ENCODE assay signal across 21 mouse cellular contexts in genomic region chr10:67610689-67611088, GRCm38 (mm10).
DNase-seq lines count a peak whose midpoint lies in the region; ATAC-seq and TF ChIP-seq lines count a peak whose summit lies in the region.
"Had no signal": no experiment of that assay in that cellular context is flagged by ENCODE, and none has a peak within 500 bp of the region (broad histone marks: within the 10 kb centered on the region; RNA-seq: fewer than 3 reads in every experiment).

No protein-coding gene starts in this region.

- TF ChIP-seq RAD21 in MEL (IDR thresholded peaks at IDR 0.05; ENCODE audit: low read depth, low read length): no peak

- H3K36me3 ChIP-seq in MEL (ENCODE audit: control insufficient read depth in 1 of 2, insufficient read depth in 2 of 2, low read length in 2 of 2): peaks cover 0 to 17% of the 10 kb centered on the region in 2 experiments; a peak in 2 of 4 replicates
- no peaks in the 10 kb centered on the region for H3K36me3 ChIP-seq in thymus, adult 2 months (ENCODE audit: control insufficient read depth, insufficient read depth, low read length)
- no peaks in the 10 kb centered on the region for H3K36me3 ChIP-seq in forebrain, embryonic 16.5 days (ENCODE audit: control insufficient read depth, insufficient read depth)
- H3K36me3 ChIP-seq: embryonic facial prominence, embryonic 15.5 days; forebrain, embryonic 15.5 days; heart, embryonic 13.5 days; limb, embryonic 12.5 days; liver, embryonic 15.5 days had no signal

- no peak for TF ChIP-seq CTCF in MEL (IDR thresholded peaks at IDR 0.05 in 2 of 3, conservative IDR thresholded peaks at IDR 0.05 in 1 of 3; ENCODE audit: control insufficient read depth in 1 of 3, insufficient read depth in 1 of 3, low read depth in 2 of 3, low read length in 3 of 3, poor library complexity in 1 of 3, severe bottlenecking in 1 of 3)
- no peak for TF ChIP-seq CTCF in thymus, adult 2 months (IDR thresholded peaks at IDR 0.05; ENCODE audit: borderline replicate concordance, control insufficient read depth, extremely low read depth, insufficient read depth, low read length, poor library complexity)

- TF ChIP-seq POLR2A in MEL (IDR thresholded peaks at IDR 0.05; ENCODE audit: control insufficient read depth in 1 of 2, insufficient read depth in 1 of 2, low read depth in 1 of 2, low read length in 2 of 2, poor library complexity in 1 of 2): no peak
- no peak for TF ChIP-seq POLR2A in thymus, adult 2 months (IDR thresholded peaks at IDR 0.05; ENCODE audit: control insufficient read depth, extremely low read depth, insufficient read depth, low read length, poor library complexity)

- TF ChIP-seq EP300 in MEL (IDR thresholded peaks at IDR 0.05; ENCODE audit: low read depth in 1 of 2, low read length in 2 of 2): 0 out of 4 replicates have a peak, but pooled peaks of 1 of the 2 experiments have one; percentile 12

- no peak overlapping the region for H3K9ac ChIP-seq in MEL (ENCODE audit: control insufficient read depth, low read depth, low read length, poor library complexity, severe bottlenecking)
- H3K9ac ChIP-seq in forebrain, embryonic 16.5 days (replicated peaks; ENCODE audit: low read depth, low read length): no peak overlapping the region
- H3K9ac ChIP-seq: embryonic facial prominence, embryonic 15.5 days; forebrain, embryonic 15.5 days; heart, embryonic 13.5 days; hindbrain, embryonic 14.5 days; limb, embryonic 12.5 days; liver, embryonic 15.5 days had no signal

- intact Hi-C loops in left cerebral cortex, postnatal 4 days (cut with DNase I): no loop called here

- no peak overlapping the region for H3K4me3 ChIP-seq in MEL (ENCODE audit: control insufficient read depth in 1 of 2, insufficient read depth in 1 of 2, low read depth in 2 of 2, low read length in 2 of 2)
- no peak overlapping the region for H3K4me3 ChIP-seq in thymus, adult 2 months (ENCODE audit: control insufficient read depth, insufficient read depth, low read length)
- H3K4me3 ChIP-seq in forebrain, embryonic 16.5 days (replicated peaks; ENCODE audit: low read length): no peak overlapping the region
- H3K4me3 ChIP-seq: embryonic facial prominence, embryonic 15.5 days; forebrain, embryonic 15.5 days; gastrocnemius, adult 2 months; heart, embryonic 13.5 days; limb, embryonic 12.5 days; liver, embryonic 15.5 days had no signal

- DNase-seq in 3T3-L1 (ENCODE audit: low read depth, low spot score): peak; percentile 96
- peak; percentile 44 for DNase-seq in MEL (ENCODE audit: low read depth, low spot score)
- DNase-seq in induced T-regulatory cell, adult 2 months (ENCODE audit: low read depth): peak; percentile 86
- DNase-seq in thymus, adult 2 months: peak; percentile 30
- no peak for DNase-seq in layer of hippocampus, postnatal 10 days (ENCODE audit: low spot score in 2 of 2)
- DNase-seq in left cerebral cortex, postnatal 4 days: no peak
- no peak for DNase-seq in adrenal gland, postnatal 10 days
- DNase-seq: adrenal gland, postnatal 36 days; gastrocnemius, adult 2 months; kidney, adult 18-20 months; kidney, postnatal 4 days; lung, postnatal 4 days; right cerebral cortex, postnatal 14 days had no signal

- H3K9me3 ChIP-seq in MEL (replicated peaks; ENCODE audit: insufficient read depth, low read length): no peaks in the 10 kb centered on the region
- H3K9me3 ChIP-seq in forebrain, embryonic 16.5 days (ENCODE audit: control insufficient read depth, low read length): no peaks in the 10 kb centered on the region
- H3K9me3 ChIP-seq: embryonic facial prominence, embryonic 15.5 days; forebrain, embryonic 15.5 days; heart, embryonic 13.5 days; limb, embryonic 12.5 days; liver, embryonic 15.5 days had no signal

- no peak for ATAC-seq in forebrain, embryonic 16.5 days
- ATAC-seq: forebrain, embryonic 15.5 days; midbrain, embryonic 16.5 days had no signal

- H3K27me3 ChIP-seq in MEL (ENCODE audit: control insufficient read depth in 1 of 2, insufficient read depth in 2 of 2, low read length in 2 of 2): no peaks in the 10 kb centered on the region
- H3K27me3 ChIP-seq in thymus, adult 2 months (ENCODE audit: control insufficient read depth, insufficient read depth, low read length): no peaks in the 10 kb centered on the region
- H3K27me3 ChIP-seq in forebrain, embryonic 16.5 days (replicated peaks; ENCODE audit: control insufficient read depth, insufficient read depth, low read length): no peaks in the 10 kb centered on the region
- H3K27me3 ChIP-seq: embryonic facial prominence, embryonic 15.5 days; forebrain, embryonic 15.5 days; heart, embryonic 13.5 days; limb, embryonic 12.5 days; liver, embryonic 15.5 days had no signal

- 20% methylated on average over 6 of the region's 6 CpGs for WGBS in thymus, adult 2 months
- WGBS in forebrain, embryonic 16.5 days: 94% methylated on average over 6 of the region's 6 CpGs

- no peaks in the 10 kb centered on the region for H3K79me2 ChIP-seq in MEL (ENCODE audit: control insufficient read depth, insufficient read depth, low read length, poor library complexity)

- peaks cover 0 to 21% of the 10 kb centered on the region in 2 experiments; a peak in 3 of 4 replicates for H3K4me1 ChIP-seq in MEL (ENCODE audit: control insufficient read depth in 1 of 2, insufficient read depth in 2 of 2, low read length in 2 of 2)
- peaks cover 11% of the 10 kb centered on the region for H3K4me1 ChIP-seq in thymus, adult 2 months (replicated peaks; ENCODE audit: control insufficient read depth, insufficient read depth, low read length)
- H3K4me1 ChIP-seq in forebrain, embryonic 16.5 days (replicated peaks; ENCODE audit: control insufficient read depth, insufficient read depth, low read length): no peaks in the 10 kb centered on the region
- H3K4me1 ChIP-seq: embryonic facial prominence, embryonic 15.5 days; forebrain, embryonic 15.5 days; heart, embryonic 13.5 days; limb, embryonic 12.5 days; liver, embryonic 15.5 days had no signal

- no peak overlapping the region for H3K27ac ChIP-seq in MEL (ENCODE audit: control insufficient read depth, low read depth, low read length)
- H3K27ac ChIP-seq in thymus, adult 2 months (ENCODE audit: control insufficient read depth, insufficient read depth, low read length): no peak overlapping the region
- H3K27ac ChIP-seq in forebrain, embryonic 16.5 days (ENCODE audit: low read length): no peak overlapping the region
- H3K27ac ChIP-seq: embryonic facial prominence, embryonic 15.5 days; forebrain, embryonic 15.5 days; gastrocnemius, adult 2 months; heart, embryonic 13.5 days; hindbrain, embryonic 14.5 days; limb, embryonic 12.5 days; liver, embryonic 15.5 days had no signal

- no peak overlapping the region for H3K4me2 ChIP-seq in forebrain, embryonic 16.5 days (ENCODE audit: low read length)
- H3K4me2 ChIP-seq: embryonic facial prominence, embryonic 15.5 days; forebrain, embryonic 15.5 days; heart, embryonic 13.5 days; hindbrain, embryonic 14.5 days; limb, embryonic 12.5 days; liver, embryonic 15.5 days had no signal

TF ChIP-seq in MEL, 35 proteins besides CTCF, POLR2A, EP300 and RAD21:
- TF ChIP-seq ZKSCAN1 (IDR thresholded peaks at IDR 0.05; ENCODE audit: low read depth, low read length): no peak
- no peak for TF ChIP-seq ETS1 (IDR thresholded peaks at IDR 0.05; ENCODE audit: low read depth, low read length)
- TF ChIP-seq TAL1 (IDR thresholded peaks at IDR 0.05; ENCODE audit: low read length): no peak
- no peak for TF ChIP-seq MAFK (IDR thresholded peaks at IDR 0.05; ENCODE audit: borderline replicate concordance, low read depth, low read length)
- no peak for TF ChIP-seq USF1 (IDR thresholded peaks at IDR 0.05; ENCODE audit: low read depth, low read length)
- TF ChIP-seq RCOR1 (IDR thresholded peaks at IDR 0.05; ENCODE audit: low read depth, low read length): no peak
- no peak for TF ChIP-seq SMC3 (IDR thresholded peaks at IDR 0.05; ENCODE audit: low read depth, low read length)
- no peak for TF ChIP-seq TBP (IDR thresholded peaks at IDR 0.05; ENCODE audit: low read depth, low read length)
- TF ChIP-seq MXI1 (IDR thresholded peaks at IDR 0.05; ENCODE audit: low read depth, low read length): no peak
- no peak for TF ChIP-seq GABPA (IDR thresholded peaks at IDR 0.05; ENCODE audit: low read depth, low read length)
- no peak for TF ChIP-seq ELF1 (IDR thresholded peaks at IDR 0.05; ENCODE audit: low read depth, low read length)

Comparison
In these comparisons a context has a peak if more than half of its experiments do, and no peak if none do; other contexts are left out.
1. DNase-seq: peak in 3T3-L1 (single experiment), MEL (single experiment), induced T-regulatory cell, adult 2 months (single experiment) and thymus, adult 2 months (single experiment); none in layer of hippocampus, postnatal 10 days (0 of 2), left cerebral cortex, postnatal 4 days (single experiment) and adrenal gland, postnatal 10 days (single experiment).